Mouse (Mus musculus) intestine, postnatal 0 days (tissue): ENCODE data around the gene Rrbp1. TPM values are rescaled to one million over a fixed set of nuclear protein-coding genes. Genes with fewer than 3 reads are reported as not detected.

ENCODE experiments used
- ATAC-seq: fragments of 200-750 bp; cut with Nextera tagmentation; 2 replicates; pipeline ENCODE4 v1.8.0; 2017; ENCODE audit warnings: mild to moderate bottlenecking, moderate TSS enrichment, moderate library complexity
- H3K27ac ChIP-seq: fragments of 300-500 bp; sonication (generic); 2 replicates; pipeline ENCODE4 v1.5.1; 2014; ENCODE audit warnings: mild to moderate bottlenecking, low read depth, low read length, moderate library complexity
- H3K27me3 ChIP-seq: fragments of 300-500 bp; sonication (generic); replicated peaks from 2 replicates; pipeline ENCODE4 v1.6.1; 2014; ENCODE audit warnings: low read length, mixed read lengths; ENCODE audit not compliant: control insufficient read depth, insufficient read depth
- H3K36me3 ChIP-seq: fragments of 300-500 bp; sonication (generic); 2 replicates; pipeline ENCODE4 v1.6.1; 2014; ENCODE audit warnings: mild to moderate bottlenecking, moderate library complexity; ENCODE audit not compliant: control insufficient read depth, insufficient read depth
- H3K4me1 ChIP-seq: fragments of 300-500 bp; sonication (generic); replicated peaks from 2 replicates; pipeline ENCODE4 v1.6.1; 2014; ENCODE audit warnings: antibody characterized with exemption, low read length, mixed read lengths; ENCODE audit not compliant: control insufficient read depth, insufficient read depth
- H3K4me2 ChIP-seq: fragments of 300-500 bp; sonication (generic); replicated peaks from 2 replicates; pipeline ENCODE4 v1.6.1; 2014; ENCODE audit warnings: low read depth, mild to moderate bottlenecking, moderate library complexity
- H3K4me3 ChIP-seq: fragments of 300-500 bp; sonication (generic); 2 replicates; pipeline ENCODE4 v1.5.1; 2014; ENCODE audit warnings: low read depth, low read length
- H3K9ac ChIP-seq: fragments of 300-500 bp; sonication (generic); 2 replicates; pipeline ENCODE4 v1.6.1; 2014; ENCODE audit warnings: mild to moderate bottlenecking, low read depth, low read length
- H3K9me3 ChIP-seq: fragments of 300-500 bp; sonication (generic); 2 replicates; pipeline ENCODE4 v1.6.1; 2016; ENCODE audit warnings: mixed run types; ENCODE audit not compliant: control insufficient read depth
- CTCF ChIP-seq: sonication (generic); IDR thresholded peaks from 2 replicates; pipeline ENCODE4 v1.5.1; 2016; ENCODE audit warnings: low read depth, mild to moderate bottlenecking, control low read depth, antibody characterized with exemption, moderate library complexity
- WGBS: fragments of 180-500 bp; shearing (Covaris S2); extraction: QIAGEN DNeasy Blood & Tissue Kit; methylation state at CpG from one replicate; pipeline ENCODE4 v1.1.7; 2014; 5-methylcytosine and 5-hydroxymethylcytosine counted together
- polyA plus RNA-seq: library from polyadenylated mRNA; unstranded; fragments of >200 nt; fragmentation: Nextera tagmentation; extraction: Ambion mirVana; gene quantifications from 2 replicates; pipeline ENCODE4 v1.2.1, GENCODE M21; 2015

Gene Rrbp1
- polyA plus RNA-seq, 1 experiment from 2014 or later = 156 TPM

DNA sequence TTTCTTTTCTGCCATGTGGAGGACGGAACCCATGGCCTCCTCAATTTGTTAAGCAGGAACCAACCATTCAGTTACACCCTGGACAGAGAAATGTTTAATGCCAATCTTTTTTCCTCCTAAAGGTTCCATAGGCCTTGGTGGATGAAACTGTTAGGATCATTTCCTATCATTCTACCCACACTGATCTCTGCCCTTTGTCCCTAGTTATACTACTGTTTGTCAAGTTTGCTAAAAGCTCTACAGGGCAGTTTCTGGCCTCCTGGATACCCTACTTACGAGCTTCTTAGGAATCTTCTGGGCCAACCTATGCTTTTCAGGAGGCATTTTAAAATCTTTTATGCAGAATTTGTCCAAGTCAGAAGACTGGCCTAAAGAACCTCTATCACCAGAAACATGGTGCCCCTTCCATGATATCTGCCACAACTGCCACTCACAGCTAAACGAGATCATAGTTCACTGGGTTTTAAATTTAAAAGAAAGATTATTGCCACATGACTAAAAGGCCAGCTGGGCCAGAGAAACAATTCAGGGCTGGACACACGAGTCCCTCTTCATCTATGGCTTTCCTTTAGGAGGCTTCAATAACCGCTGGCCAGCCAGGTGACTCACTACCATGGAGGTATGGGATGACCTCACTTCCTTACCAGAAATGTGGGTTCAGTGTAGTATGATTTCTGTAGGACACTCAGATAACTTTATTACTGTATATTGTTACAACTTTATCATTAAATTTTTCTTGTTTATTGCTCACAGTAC, 8.7 kb downstream of the Rrbp1 start:
- WGBS = 39% methylated on average over 5 of the region's 5 CpGs
- peak overlapping the region; percentile 43; the same call in 1 of the 2 replicates for H3K27ac ChIP-seq
- H3K9ac ChIP-seq = no peak overlapping the region
- H3K4me3 ChIP-seq = no peak overlapping the region
- no peaks in the 10 kb centered on the region for H3K9me3 ChIP-seq
- TF ChIP-seq CTCF = no peak
- ATAC-seq = peak; percentile 60; the same call in 1 of the 2 replicates
- 0 out of 2 replicates have a peak, but pooled peaks cover 1% of the 10 kb centered on the region for H3K36me3 ChIP-seq
- no peak overlapping the region; the same call in 1 of the 2 replicates for H3K4me2 ChIP-seq
- H3K27me3 ChIP-seq = no peaks in the 10 kb centered on the region
- H3K4me1 ChIP-seq = peaks cover 36% of the 10 kb centered on the region; the same call in 1 of the 2 replicates

DNA sequence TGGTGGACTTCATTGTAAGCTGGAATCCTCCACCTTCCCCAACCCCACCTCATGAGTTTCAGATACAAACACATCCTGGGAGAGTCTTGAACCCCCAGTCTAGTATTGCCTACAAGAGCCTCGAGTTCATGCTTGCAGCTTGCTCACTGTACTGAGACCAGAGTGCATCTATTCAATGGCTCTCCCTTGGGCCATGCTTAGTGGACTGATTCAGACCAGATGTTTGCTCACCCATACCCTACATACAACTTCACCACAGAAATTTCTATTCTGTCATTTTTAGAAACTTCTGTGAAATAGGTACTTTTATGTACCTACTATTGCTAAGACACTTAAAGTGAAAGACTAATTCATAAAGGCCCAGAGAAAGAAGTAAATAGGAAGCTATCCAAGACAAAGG, 18.1 kb downstream of the Rrbp1 start:
- TF ChIP-seq CTCF = no peak
- no peak for ATAC-seq
- H3K4me2 ChIP-seq = no peak overlapping the region
- H3K27ac ChIP-seq = no peak overlapping the region
- H3K9ac ChIP-seq = no peak overlapping the region
- WGBS = 73% methylated on average over 1 of the region's 1 CpGs
- H3K4me3 ChIP-seq = no peak overlapping the region
- peaks cover 11% of the 10 kb centered on the region; the same call in 1 of the 2 replicates for H3K36me3 ChIP-seq
- peaks cover 12% of the 10 kb centered on the region for H3K4me1 ChIP-seq
- H3K27me3 ChIP-seq = no peaks in the 10 kb centered on the region
- H3K9me3 ChIP-seq = no peaks in the 10 kb centered on the region

DNA sequence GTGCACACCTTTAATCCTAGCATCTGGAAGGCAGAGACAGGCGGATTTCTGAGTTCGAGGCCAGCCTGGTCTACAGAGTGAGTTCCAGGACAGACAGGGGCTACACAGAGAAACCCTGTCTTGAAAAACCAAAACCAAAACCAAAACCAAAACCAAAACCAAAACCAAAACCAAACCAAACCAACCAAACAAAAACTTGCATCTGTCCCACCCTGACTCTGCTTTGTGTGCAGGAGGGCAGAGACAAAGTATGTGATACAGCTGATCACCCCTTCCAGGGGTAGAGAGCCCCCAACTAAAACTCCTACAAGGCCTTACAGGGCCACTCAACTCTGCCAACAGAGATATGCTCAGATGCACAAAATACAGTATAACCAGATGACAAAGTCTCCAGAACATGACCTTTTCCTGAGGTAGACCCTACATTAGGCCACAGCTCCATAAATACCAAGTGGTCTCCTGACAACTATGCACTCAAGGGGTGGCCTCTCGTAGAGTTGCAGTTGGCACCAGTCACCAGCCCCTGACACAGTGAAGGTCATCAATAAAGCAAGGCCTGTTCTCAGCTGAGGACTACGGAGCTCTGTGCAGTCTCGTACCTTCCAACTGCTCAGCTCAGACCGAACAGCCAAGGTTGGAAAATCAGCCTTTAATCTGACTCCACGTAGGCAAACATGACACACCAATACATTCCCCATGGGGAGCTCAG, 18.9 kb downstream of the Rrbp1 start:
- TF ChIP-seq CTCF = no peak
- 75% methylated on average over 7 of the region's 7 CpGs for WGBS
- H3K36me3 ChIP-seq = peaks cover 13% of the 10 kb centered on the region; the same call in 1 of the 2 replicates
- no peaks in the 10 kb centered on the region for H3K9me3 ChIP-seq
- peaks cover 12% of the 10 kb centered on the region for H3K4me1 ChIP-seq
- no peak overlapping the region for H3K9ac ChIP-seq
- no peak overlapping the region for H3K4me3 ChIP-seq
- no peak overlapping the region for H3K4me2 ChIP-seq
- no peaks in the 10 kb centered on the region for H3K27me3 ChIP-seq
- H3K27ac ChIP-seq = no peak overlapping the region
- no peak for ATAC-seq

DNA sequence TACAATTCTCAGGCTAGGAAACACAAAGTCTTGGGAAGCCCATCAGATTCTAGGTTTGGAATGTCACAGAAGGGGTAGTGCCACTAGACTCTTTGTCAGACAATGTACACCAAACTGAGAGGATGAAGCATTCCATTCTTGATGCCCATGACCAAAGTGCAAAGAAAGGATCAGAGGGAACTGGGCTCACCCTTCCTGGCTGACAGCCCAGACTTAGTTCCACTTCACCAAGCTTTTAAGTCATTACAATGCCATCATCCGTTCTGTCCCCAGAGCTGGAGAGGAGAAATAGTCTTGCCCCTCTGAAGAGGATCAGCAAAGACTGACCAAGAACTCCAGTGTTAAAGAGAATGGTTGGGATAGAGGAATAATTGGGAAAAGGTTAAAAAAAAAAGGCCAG, 20.1 kb downstream of the Rrbp1 start:
- no peak for TF ChIP-seq CTCF
- H3K9ac ChIP-seq = no peak overlapping the region
- no peak overlapping the region for H3K4me2 ChIP-seq
- no peaks in the 10 kb centered on the region for H3K9me3 ChIP-seq
- peaks cover 22% of the 10 kb centered on the region for H3K36me3 ChIP-seq
- H3K27me3 ChIP-seq = no peaks in the 10 kb centered on the region
- 19% methylated on average over 1 of the region's 1 CpGs for WGBS
- H3K4me3 ChIP-seq = no peak overlapping the region
- H3K27ac ChIP-seq = no peak overlapping the region; the same call in 1 of the 2 replicates
- ATAC-seq = peak; percentile 24; the same call in 1 of the 2 replicates
- peaks cover 12% of the 10 kb centered on the region for H3K4me1 ChIP-seq

DNA sequence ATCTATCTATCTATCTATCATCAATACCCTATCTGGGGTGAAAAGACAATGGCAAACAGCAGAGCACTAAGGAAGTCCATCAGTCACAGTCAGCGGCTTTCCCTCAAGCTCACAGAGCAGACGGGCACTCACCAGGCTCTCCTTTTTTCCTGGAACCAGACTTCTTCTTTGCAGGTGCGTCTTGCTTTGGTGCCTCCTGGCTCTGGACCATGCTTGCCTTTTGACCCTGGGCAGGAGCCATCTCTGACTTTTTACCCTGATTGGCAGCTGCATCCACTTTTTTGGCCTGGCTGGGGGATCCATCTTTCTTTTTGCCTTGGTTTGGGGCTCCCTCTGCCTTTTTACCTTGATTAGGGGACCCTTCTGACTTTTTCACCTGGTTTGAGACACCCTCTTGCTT, 23.0 kb downstream of the Rrbp1 start:
- no peaks in the 10 kb centered on the region for H3K9me3 ChIP-seq
- no peak overlapping the region for H3K4me3 ChIP-seq
- H3K4me1 ChIP-seq = peaks cover 12% of the 10 kb centered on the region
- no peak overlapping the region for H3K9ac ChIP-seq
- TF ChIP-seq CTCF = no peak
- H3K4me2 ChIP-seq = no peak overlapping the region
- H3K27me3 ChIP-seq = no peaks in the 10 kb centered on the region
- peaks cover 44% of the 10 kb centered on the region for H3K36me3 ChIP-seq
- no peak for ATAC-seq
- WGBS = 85% methylated on average over 3 of the region's 3 CpGs
- H3K27ac ChIP-seq = no peak overlapping the region

GRCm38 (mm10) chr2:143987485-143987884, 23.6 kb downstream of the Rrbp1 start:
- H3K9me3 ChIP-seq = no peaks in the 10 kb centered on the region
- H3K27ac ChIP-seq = no peak overlapping the region
- no peak overlapping the region for H3K4me3 ChIP-seq
- H3K4me2 ChIP-seq = no peak overlapping the region
- H3K9ac ChIP-seq = no peak overlapping the region
- H3K4me1 ChIP-seq = peaks cover 12% of the 10 kb centered on the region
- H3K36me3 ChIP-seq = peaks cover 44% of the 10 kb centered on the region
- no peaks in the 10 kb centered on the region for H3K27me3 ChIP-seq
- no peak for ATAC-seq
- 58% methylated on average over 2 of the region's 2 CpGs for WGBS
- no peak for TF ChIP-seq CTCF
